Mouse (Mus musculus) kidney, postnatal 25 days (tissue): ENCODE measurements at regions not wholly inside any gene's neighbourhood (a gene's known extent, or its start where the extent isn't known, plus 50 kb on each side); places are given as distances from the start of the nearest gene placed in this dataset.
A peak's percentile ranks its signal among the peaks of the same experiment; 100 is the strongest.

ENCODE experiments used
- DNase-seq, 2 experiments: peaks; one replicate each; pipeline ENCODE4 v3.0.0; 2021; ENCODE audit warnings: mixed read lengths in 2 of 2

GRCm38 (mm10) chr7:70454525-70454924, 88.0 kb upstream of the Nr2f2 start:
- no peak for DNase-seq

GRCm38 (mm10) chr7:70452816-70453215, 86.3 kb upstream of the Nr2f2 start:
- peak in 1 of 2 experiments; percentile 20 for DNase-seq

- DNase-seq, result no peak
These were observed 72.4 kb upstream of the Nr2f2 start for GRCm38 (mm10) chr7:70438908-70439307.

- peak; percentile 22 to 40 for DNase-seq
These were observed 67.3 kb upstream of the Nr2f2 start for GRCm38 (mm10) chr7:70433838-70434237.

- no peak for DNase-seq
These were observed 66.8 kb upstream of the Nr2f2 start for GRCm38 (mm10) chr7:70433358-70433757.

GRCm38 (mm10) chr7:70431712-70432111, 65.2 kb upstream of the Nr2f2 start:
- DNase-seq, result no peak

- DNase-seq, result no peak
These were observed 62.8 kb upstream of the Nr2f2 start for GRCm38 (mm10) chr7:70429326-70429725.

GRCm38 (mm10) chr7:70424231-70424620, 57.7 kb upstream of the Nr2f2 start:
- no peak for DNase-seq

- DNase-seq, result peak in 1 of 2 experiments; percentile 36
These were observed 57.1 kb upstream of the Nr2f2 start for GRCm38 (mm10) chr7:70423524-70424230.

GRCm38 (mm10) chr7:70416185-70416941, 49.8 kb upstream of the Nr2f2 start:
- no peak for DNase-seq
